Mouse (Mus musculus) stomach, postnatal 0 days (tissue): ENCODE data around the gene Tll2.

Experiments
- CTCF ChIP-seq: IDR thresholded peaks from 2 replicates; pipeline ENCODE4 v1.5.1; 2016; ENCODE audit warnings: antibody characterized with exemption, low read depth, mild to moderate bottlenecking, moderate library complexity
- EP300 ChIP-seq: optimal IDR thresholded peaks from 2 replicates; pipeline ENCODE3; 2016; ENCODE audit warnings: antibody characterized with exemption

DNA sequence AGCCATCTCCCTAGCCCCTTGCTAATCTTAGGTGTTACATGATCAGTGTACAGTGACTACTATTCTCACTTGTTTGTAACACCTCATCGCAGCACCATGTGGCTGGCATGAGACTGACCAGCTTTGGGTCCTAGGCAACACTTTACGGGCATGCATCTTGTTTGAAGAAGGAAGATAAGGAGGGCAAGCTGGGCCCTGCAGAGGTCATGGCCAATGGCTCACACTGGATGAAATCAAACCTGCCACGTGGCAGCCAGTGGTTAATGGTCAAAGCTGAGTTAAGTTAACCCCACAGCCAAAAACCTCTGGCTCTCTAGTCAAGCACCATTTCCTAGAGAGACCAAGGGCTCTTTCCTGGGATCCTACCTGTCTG lies 158.5 kb downstream of the Tll2 start:
- no peak for TF ChIP-seq CTCF
- no peak for TF ChIP-seq EP300
